Mouse (Mus musculus) WW6 (cell line): ENCODE data around the gene Strn4.

ENCODE experiments used
- DNase-seq: peaks from one replicate; pipeline ENCODE4 v3.0.0-alpha.2; 2013; ENCODE audit warnings: low read depth, low spot score

Strn4 gene

GRCm38 (mm10) chr7:16841561-16842560 lies 26.2 kb downstream of the Strn4 start:
- DNase-seq, result no peak

- no peak for DNase-seq
Measured at GRCm38 (mm10) chr7:16842645-16843063, 27.0 kb downstream of the Strn4 start, which contains the start of gene Prkd2. Gene Prkd2, plus strand, starts transcription at chr7:16842902.

GRCm38 (mm10) chr7:16843441-16844171 lies 27.9 kb downstream of the Strn4 start:
- DNase-seq, result no peak

- no peak for DNase-seq
Measured at GRCm38 (mm10) chr7:16844696-16845071, 29.0 kb downstream of the Strn4 start.

- no peak for DNase-seq
Measured at GRCm38 (mm10) chr7:16845072-16845819, 29.6 kb downstream of the Strn4 start.

- DNase-seq, result no peak
Measured at GRCm38 (mm10) chr7:16845820-16846167, 30.1 kb downstream of the Strn4 start.

GRCm38 (mm10) chr7:16846775-16847174 lies 31.1 kb downstream of the Strn4 start:
- DNase-seq, result no peak

- no peak for DNase-seq
Measured at GRCm38 (mm10) chr7:16847507-16847906, 31.8 kb downstream of the Strn4 start.

GRCm38 (mm10) chr7:16848579-16848978 lies 32.9 kb downstream of the Strn4 start:
- no peak for DNase-seq

GRCm38 (mm10) chr7:16851636-16852035 lies 35.9 kb downstream of the Strn4 start:
- no peak for DNase-seq

- DNase-seq, result no peak
Measured at GRCm38 (mm10) chr7:16853302-16853831, 37.7 kb downstream of the Strn4 start.

- no peak for DNase-seq
Measured at GRCm38 (mm10) chr7:16858336-16858735, 42.6 kb downstream of the Strn4 start.

GRCm38 (mm10) chr7:16859902-16860651 lies 44.4 kb downstream of the Strn4 start:
- no peak for DNase-seq

- DNase-seq, result no peak
Measured at GRCm38 (mm10) chr7:16867488-16867887, 51.8 kb downstream of the Strn4 start.

- no peak for DNase-seq
Measured at GRCm38 (mm10) chr7:16869497-16869896, 53.8 kb downstream of the Strn4 start.

GRCm38 (mm10) chr7:16871600-16871999 lies 55.9 kb downstream of the Strn4 start:
- no peak for DNase-seq

- no peak for DNase-seq
Measured at GRCm38 (mm10) chr7:16872478-16872877, 56.8 kb downstream of the Strn4 start.

GRCm38 (mm10) chr7:16873392-16873791 lies 57.7 kb downstream of the Strn4 start:
- DNase-seq, result no peak

- no peak for DNase-seq
Measured at GRCm38 (mm10) chr7:16874190-16874589, 58.5 kb downstream of the Strn4 start.

GRCm38 (mm10) chr7:16874756-16875309 lies 59.1 kb downstream of the Strn4 start:
- DNase-seq, result peak; percentile 99

GRCm38 (mm10) chr7:16875310-16875325 lies 59.4 kb downstream of the Strn4 start, which contains the start of gene Dact3:
Gene Dact3, plus strand, starts transcription at chr7:16875317.
- no peak for DNase-seq
